Mouse (Mus musculus) adrenal gland, adult (tissue): ENCODE measurements around the gene Efcab9.
A peak's percentile ranks its signal among the peaks of the same experiment; 100 is the strongest.
"Not testable (repeated sequence)": the region's sequence is repeated elsewhere in the genome, so short reads cannot be mapped to it uniquely, and the experiment has no call there.

Source experiments
- DNase-seq, 2 experiments: peaks; one replicate each; pipeline ENCODE4 v3.0.0; 2022 to 2023; ENCODE audit warnings: low spot score in 1 of 2; ENCODE audit not compliant: inconsistent age in 2 of 2

Gene Efcab9

GRCm38 (mm10) chr11:32538846-32539245 is 7.0 kb upstream of the Efcab9 start:
- no peak for DNase-seq

- peak in 1 of 2 experiments; percentile 67 for DNase-seq
Observed at GRCm38 (mm10) chr11:32538435-32538834, 6.6 kb upstream of the Efcab9 start.

DNA sequence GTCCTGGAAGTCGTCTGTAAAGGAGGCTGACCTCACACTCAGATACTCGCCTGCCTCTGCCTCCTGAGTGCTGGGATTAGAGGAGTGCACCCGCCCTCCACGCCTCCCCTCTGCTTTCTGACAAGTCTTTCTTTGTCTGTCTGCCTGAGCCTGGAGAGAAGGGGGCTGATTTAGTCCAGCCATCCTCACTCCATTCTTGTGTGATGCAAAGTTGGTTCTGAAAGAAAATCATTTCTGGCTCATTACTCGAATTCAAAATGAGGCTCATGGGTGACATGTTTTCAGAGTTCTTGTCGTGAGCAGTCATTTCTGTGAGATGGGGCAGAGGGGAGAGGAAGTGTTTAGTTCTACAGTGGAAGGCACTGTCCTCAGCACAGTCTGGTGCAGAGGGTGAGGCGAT is 5.1 kb upstream of the Efcab9 start:
- no peak for DNase-seq

DNA sequence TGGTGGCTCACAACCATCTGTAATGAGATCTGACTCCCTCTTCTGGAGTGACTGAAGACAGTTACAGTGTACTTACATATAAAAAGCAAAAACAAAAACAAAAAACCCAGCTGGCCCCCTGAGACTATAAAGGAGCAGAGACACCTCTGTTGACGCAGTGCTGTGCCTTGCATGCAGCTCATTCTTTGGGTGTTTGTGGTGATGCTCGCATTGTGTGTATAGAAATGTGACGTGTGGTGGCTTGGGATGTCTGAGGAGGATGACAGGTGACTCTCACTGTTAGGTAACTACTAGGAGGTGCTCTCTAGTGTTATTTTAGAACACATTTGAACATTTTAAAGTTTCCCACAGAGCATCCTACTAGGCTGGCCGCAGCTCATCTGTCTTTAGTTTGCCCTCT is 3.8 kb upstream of the Efcab9 start:
- no peak for DNase-seq

DNA sequence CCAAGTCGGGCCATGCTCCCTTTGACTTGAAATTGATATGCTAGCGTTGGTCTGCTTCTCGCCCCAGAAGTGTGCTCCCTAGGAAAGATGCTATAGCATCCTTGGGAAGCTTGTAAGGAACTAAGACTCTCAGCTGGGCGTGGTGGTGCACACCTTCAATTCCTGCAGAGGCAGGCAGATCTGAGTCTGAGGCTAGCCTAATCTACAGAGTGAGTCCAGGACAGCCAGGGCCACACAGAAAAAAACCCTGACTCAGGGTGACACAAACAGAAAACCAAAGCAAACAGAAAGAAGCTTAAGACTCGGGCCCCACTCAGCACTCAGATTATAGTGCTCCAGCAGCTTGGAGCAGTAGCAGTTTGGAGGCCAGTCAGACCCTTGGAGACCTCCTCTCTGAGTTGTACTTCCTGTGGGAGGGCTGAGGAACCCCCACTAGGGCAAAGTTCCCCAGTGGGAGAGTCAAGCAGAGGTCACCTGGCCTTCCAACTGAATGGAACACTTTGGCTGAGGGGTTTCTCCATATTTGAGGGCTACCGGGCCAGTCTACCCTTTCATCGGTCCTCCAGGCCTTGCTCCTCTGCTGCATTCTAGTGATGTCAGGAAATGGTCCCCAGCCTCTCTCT is 2.7 kb upstream of the Efcab9 start:
- DNase-seq: peak in 1 of 2 experiments; percentile 36

DNA sequence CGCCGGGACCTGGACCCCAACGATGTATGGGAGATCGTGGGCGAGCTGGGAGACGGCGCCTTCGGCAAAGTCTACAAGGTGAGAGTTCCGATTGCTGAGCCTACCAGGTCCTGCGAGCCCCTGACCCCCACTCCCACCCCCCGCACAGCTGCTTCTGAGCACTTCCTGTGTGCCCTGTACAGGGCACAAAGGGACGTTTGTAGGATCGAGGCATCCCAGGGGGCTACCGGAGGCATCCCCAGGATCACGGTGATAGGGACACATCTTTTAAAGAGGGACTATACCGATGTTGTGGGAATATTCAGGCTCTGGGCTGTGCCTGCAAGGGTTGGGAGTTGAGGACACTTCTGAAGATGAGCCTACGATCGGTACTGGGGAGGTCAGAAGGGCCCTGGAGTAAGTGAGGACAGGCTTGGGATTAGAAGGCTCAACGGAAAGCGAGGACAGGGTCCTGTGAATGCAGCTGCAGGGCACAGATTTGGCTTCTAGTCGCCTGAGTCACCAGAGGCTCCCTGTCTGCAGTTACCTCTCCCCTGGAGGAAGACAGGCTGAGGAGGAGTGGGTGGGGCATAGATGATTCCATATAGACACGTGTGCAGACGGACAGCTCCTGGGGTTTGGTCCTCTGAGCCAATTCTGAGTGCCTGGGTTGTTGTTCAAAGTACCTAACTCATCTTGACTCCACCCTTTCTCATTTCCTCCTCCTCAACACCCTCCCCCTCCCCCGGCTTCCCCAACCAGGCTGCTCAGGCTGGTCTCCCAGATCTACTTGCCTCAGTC is 1.8 kb upstream of the Efcab9 start:
- DNase-seq: peak; percentile 51 to 77

- peak; percentile 95 to 97 for DNase-seq
Observed at GRCm38 (mm10) chr11:32532765-32533481, 1.0 kb upstream of the Efcab9 start, which contains the start of gene Stk10. Gene Stk10 (plus strand): TSS chr11:32533305.

DNA sequence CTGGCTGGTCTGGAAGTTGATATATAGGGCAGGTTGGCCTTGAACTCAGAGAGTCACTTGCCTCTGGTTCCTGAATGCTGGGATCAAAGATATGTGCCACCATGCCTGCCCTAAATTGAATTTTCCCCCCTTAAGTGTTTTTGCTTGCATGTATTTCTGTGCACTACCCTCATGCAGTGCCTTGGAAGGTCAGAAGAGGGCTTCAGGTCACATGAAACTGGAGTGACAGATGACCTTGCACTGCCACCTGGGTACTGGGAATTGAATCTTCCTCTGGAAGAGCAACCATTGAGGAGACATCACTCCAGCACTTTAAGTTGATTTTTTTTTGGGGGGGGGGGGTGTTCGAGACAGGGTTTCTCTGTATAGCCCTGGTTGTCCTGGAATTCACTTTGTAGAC is 1.7 kb downstream of the Efcab9 start:
- DNase-seq: no peak

- no peak for DNase-seq
Observed at GRCm38 (mm10) chr11:32527006-32527405, 4.9 kb downstream of the Efcab9 start.

DNA sequence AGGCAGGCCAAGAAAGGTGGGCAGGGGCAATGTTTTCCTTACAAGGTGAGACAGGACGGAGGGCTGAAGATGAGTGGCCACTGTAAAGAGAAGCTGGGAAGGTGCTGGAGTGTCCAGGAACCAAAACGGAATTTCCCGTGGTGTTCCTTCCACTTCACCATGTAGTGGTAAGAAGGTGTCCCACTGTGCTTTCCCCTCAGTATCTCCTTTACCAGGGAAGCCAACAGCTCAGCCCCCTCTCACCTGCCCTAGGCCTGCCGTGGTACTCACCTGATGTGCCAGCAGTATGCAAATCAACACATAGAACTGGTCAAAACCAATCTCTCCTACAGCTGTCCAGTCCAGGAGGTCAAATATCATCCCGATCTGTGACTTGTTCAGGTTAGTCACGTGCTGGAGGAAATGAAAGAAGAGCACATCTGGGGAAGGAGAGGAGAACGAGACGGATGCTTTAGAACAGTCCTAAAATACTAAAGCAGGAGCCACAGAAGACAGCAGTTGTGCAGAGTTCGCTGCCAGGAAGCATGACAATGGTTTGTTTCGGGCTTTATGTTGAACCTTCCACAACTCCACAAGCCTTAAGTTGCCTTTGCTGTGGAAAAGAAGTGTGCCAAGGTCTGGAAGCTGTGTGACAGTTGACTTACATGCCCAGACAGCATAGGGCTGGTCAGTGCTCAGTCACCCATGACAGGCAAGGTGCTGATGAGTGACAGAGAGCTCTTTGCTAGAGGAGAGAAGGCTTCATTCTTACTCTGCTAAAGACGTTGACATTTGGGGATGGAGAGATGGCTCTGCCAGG is 7.6 kb downstream of the Efcab9 start:
- DNase-seq: no peak

DNA sequence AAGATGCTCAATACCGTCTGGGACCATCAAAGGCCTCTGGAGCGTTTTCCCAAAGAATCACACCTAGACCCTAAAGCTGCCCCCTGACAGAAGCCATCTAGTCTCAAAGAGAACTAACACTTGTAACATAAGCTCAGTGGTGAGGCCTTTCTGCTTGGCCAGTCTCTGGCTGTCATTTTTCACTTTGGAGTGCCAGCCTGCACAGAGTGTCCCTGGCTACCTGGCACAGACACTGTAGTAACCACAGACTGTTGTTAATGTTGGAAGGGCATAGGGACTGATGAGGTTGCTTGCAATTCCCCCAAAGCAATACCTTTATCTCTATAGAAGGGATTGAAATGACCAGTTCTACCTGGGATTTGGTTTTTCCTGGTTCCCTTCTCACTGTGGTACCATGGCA is 10.6 kb downstream of the Efcab9 start:
- no peak for DNase-seq

DNA sequence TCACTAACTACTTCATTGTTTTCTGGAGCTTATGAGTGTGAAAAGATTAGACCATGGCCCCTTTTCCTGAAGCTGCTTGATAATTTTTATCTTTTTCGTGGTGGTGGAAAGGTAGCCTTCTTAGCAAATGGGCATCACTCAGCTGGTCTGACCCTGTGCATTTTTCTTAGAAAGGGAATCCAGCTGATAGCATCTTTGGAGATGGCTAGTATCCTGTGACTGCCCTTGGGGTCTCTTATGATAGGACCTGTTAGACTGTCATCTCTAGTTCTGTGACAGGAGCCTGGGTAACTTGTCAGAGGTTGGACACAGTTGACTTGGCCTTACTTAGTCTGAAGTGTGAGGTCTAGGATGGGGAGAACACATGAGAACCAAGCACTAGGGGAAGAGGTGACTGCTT is 12.5 kb downstream of the Efcab9 start:
- no peak for DNase-seq

GRCm38 (mm10) chr11:32518770-32519169 is 13.1 kb downstream of the Efcab9 start:
- DNase-seq: no peak

DNA sequence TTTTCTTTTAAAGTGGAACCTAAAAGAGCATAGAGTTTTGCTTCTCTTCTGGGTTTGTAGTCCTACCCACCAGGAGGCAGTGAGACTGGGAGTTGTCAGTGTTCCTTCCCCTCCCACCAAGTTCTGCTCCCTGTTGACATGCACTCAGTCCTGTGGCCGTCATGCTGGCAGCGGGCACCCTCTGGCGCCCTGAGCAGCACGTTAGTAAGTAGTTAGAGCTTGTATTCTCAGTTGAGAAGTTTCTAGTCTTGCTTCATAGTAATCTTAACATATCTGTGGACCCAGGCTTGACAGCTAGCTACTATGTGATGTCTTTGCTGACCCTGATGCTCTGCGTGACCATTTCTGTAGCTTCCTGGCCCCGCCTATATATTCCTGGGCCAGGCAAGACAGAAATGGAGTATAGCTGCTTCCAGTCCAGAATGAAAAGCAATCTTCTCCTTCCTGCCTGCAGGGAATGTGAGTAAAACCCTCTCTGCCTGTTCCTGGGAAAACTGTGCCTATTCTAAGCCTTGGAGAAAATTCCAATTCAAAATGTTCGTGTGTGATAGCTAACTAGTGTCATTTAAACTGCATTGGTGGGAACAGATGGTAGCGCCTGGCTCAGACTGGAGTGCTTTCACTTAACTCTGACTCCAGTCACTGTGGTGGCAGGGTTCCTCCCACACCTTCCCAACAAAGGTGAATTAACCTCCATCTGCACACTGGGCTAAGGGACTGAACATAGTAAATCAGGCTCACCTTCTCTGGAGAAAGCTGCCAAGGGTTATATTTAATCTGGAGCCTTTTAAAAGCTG is 14.8 kb downstream of the Efcab9 start:
- no peak for DNase-seq

- DNase-seq: no peak
Observed at GRCm38 (mm10) chr11:32516091-32516490, 15.8 kb downstream of the Efcab9 start.

GRCm38 (mm10) chr11:32514853-32515252 is 17.0 kb downstream of the Efcab9 start:
- DNase-seq: not testable (repeated sequence)

DNA sequence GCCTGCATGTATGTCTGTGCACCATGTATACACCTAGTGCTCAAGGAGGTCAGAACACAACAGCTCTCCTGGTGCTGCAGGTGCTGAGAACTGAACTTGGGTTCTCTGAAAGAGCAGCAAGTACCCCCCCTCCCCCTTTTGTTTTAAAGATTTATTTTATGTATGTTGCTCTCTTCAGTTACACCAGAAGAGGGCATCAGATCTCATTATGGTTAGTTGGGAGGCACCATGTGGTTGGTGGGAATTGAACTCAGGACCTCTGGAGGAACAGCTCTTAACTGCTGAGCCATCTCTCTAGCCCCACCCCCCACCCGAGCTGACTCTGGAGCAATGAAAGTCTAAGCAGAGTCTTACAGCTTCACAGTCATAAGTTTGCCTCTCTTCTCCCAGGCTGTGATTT is 21.0 kb downstream of the Efcab9 start:
- DNase-seq: no peak

GRCm38 (mm10) chr11:32505091-32505739 is 26.7 kb downstream of the Efcab9 start:
- DNase-seq: no peak

DNA sequence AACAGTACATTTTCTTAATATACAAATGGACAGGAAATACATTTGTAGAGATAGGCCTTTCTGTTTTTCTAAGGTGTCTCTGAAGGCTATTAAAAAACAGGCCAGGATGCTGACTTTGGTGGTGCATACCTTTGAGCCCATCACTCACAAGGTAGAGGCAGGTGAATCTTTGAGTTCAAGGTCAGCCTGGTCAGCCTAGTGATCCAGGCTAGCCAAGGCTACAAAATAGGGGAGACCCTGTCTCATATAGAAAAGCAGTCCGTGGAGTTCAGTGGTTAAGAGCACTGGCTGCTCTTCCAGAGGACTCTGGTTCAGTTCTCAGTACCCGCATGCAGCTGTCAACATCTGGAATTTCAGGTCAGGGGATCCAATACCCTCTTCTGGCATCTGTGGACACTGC is 28.2 kb downstream of the Efcab9 start:
- no peak for DNase-seq

DNA sequence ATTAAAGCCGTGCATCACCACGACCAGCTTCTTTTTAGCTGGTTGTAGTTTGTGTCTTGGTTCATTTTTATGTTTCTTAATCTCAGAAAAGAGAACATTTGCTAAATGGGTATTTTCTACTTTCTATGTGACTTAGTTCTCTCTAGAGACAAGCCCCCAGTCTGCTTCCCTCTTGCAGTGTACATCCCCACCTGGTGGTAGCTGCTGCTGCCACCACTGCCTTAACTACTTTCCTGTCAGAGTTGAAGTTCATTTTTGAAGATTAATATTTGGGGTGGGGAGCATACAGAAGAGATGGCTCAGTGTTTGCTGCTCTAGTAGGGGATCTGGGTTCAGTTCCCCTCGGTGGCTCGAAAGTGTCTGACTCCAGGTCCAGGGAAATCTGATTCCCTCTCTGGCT is 31.9 kb downstream of the Efcab9 start:
- DNase-seq: no peak
